Mouse (Mus musculus): ENCODE data around the gene Scgb2b7.
"Not testable (repeated sequence)": the region's sequence is repeated elsewhere in the genome, so short reads cannot be mapped to it uniquely, and the experiment has no call there.

Gene Scgb2b7

DNA sequence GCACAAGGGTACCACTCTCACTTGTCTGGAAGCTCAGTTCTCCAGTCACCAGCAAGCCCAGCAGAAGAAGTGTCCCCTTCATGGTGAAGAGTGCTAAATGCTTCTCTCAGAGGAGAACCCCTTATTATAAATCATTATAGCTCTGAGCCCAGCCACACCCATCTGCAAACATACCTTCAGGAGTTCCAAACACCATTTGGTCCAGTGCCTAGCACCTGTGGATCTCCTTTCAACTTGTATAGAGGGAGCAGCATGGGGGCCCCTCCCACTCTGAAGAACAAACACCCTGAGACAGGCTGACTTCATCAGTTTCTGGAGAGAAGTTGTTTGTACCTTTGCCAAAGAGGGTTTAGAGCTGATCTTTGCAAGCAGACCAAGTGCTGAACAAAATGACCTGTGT is at the start of gene Scgb2b7:
Scgb2b7 (minus strand) TSS at position 101 of the 400 bp plus-strand sequence.
- DNase-seq, result not testable (repeated sequence)

DNA sequence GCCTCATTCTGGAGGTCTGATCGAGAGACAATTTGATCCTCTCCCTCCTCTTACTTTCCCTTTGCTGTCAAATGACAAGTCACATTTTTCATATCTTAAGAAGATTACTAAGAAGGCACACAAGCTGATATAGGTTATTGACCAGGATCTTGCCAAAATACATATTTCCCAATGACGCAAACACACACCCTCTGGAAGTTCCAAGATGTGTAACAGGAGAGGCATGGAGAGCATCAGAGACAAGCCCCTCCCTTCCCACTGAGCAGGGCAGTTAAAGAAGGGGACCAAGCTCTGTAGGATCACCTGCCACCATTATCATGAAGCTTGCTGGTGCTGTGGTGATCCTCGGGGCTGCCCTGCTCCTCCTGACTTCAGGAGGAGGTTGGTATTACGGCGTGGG is 6.8 kb upstream of the Scgb2b7 start, which contains the start of gene Scgb1b7:
Scgb1b7 (plus strand) TSS at position 301 of the 400 bp plus-strand sequence.
- DNase-seq, result not testable (repeated sequence)
